Mouse (Mus musculus) CH12.LX (cell line): Measurements from ENCODE around the gene Prkg1. TPM values are rescaled to one million over a fixed set of nuclear protein-coding genes. Genes with fewer than 3 reads are reported as not detected.
A peak's percentile ranks its signal among the peaks of the same experiment; 100 is the strongest.

ENCODE experiments used
- DNase-seq: peaks from one replicate; pipeline ENCODE4 v3.0.0-alpha.2; 2013; ENCODE audit errors: extremely low read depth
- H3K27ac ChIP-seq: 2 replicates; pipeline ENCODE4 v1.5.1; 2012; ENCODE audit warnings: low read depth, mild to moderate bottlenecking, control low read depth, moderate library complexity; ENCODE audit not compliant: insufficient read depth
- H3K27me3 ChIP-seq: replicated peaks from 2 replicates; pipeline ENCODE3; 2012; ENCODE audit warnings: inconsistent platforms
- H3K36me3 ChIP-seq, 2 experiments: replicated peaks in 1 of 2; 2 replicates each; pipeline versions ENCODE3 to v1.6.1; 2012; ENCODE audit warnings: inconsistent platforms in 1 of 2, low read length in 1 of 2, mild to moderate bottlenecking in 1 of 2, mixed read lengths in 1 of 2, moderate library complexity in 1 of 2; ENCODE audit not compliant: control insufficient read depth in 1 of 2, insufficient read depth in 1 of 2
- H3K4me1 ChIP-seq, 2 experiments: 2 replicates each; pipeline ENCODE4 v1.6.1; 2012; ENCODE audit warnings: inconsistent platforms in 1 of 2, moderate library complexity in 1 of 2; ENCODE audit not compliant: insufficient read depth in 2 of 2, control insufficient read depth in 1 of 2
- H3K4me2 ChIP-seq: 2 replicates; pipeline ENCODE4 v1.6.1; 2012; ENCODE audit warnings: low read depth, mild to moderate bottlenecking, control low read depth; ENCODE audit not compliant: poor library complexity, insufficient read depth, severe bottlenecking
- H3K4me3 ChIP-seq, 3 experiments: fragments of 150-350 bp in 1 of 3; sonication (generic) in 1 of 3; replicated peaks in 1 of 3; 2 replicates each; pipeline versions ENCODE3 to v1.5.1; 2011 to 2012; ENCODE audit warnings: low read depth in 2 of 3, low read length in 2 of 3, mild to moderate bottlenecking in 2 of 3, moderate library complexity in 2 of 3, control low read depth in 1 of 3, improper control_type of control experiment in 1 of 3, inconsistent platforms in 1 of 3, mixed read lengths in 1 of 3; ENCODE audit not compliant: poor library complexity in 1 of 3
- H3K79me2 ChIP-seq: replicated peaks from 2 replicates; pipeline ENCODE4 v1.6.1; 2012; ENCODE audit warnings: mild to moderate bottlenecking, moderate library complexity; ENCODE audit not compliant: control insufficient read depth, poor library complexity, insufficient read depth, severe bottlenecking; ENCODE audit errors: extremely low read depth
- H3K9ac ChIP-seq: 2 replicates; pipeline ENCODE4 v1.6.1; 2012; ENCODE audit warnings: low read depth, mild to moderate bottlenecking, control low read depth, moderate library complexity; ENCODE audit not compliant: insufficient read depth
- H3K9me3 ChIP-seq: replicated peaks from 2 replicates; pipeline ENCODE3; 2012; ENCODE audit warnings: low read length, inconsistent platforms, mixed read lengths
- BHLHE40 ChIP-seq: IDR thresholded peaks from 2 replicates; pipeline ENCODE4 v1.6.1; 2011; ENCODE audit warnings: mild to moderate bottlenecking, low read depth, low read length, improper control_type of control experiment
- CHD2 ChIP-seq: IDR thresholded peaks from 2 replicates; pipeline ENCODE4 v1.6.1; 2011; ENCODE audit warnings: low read length, improper control_type of control experiment
- CTCF ChIP-seq, 2 experiments: IDR thresholded peaks in 1 of 2; conservative IDR thresholded peaks in 1 of 2; 2 replicates each; pipeline ENCODE4 v1.5.1; 2011 to 2012; ENCODE audit warnings: low read depth in 2 of 2, low read length in 2 of 2, improper control_type of control experiment in 1 of 2, inconsistent platforms in 1 of 2, mild to moderate bottlenecking in 1 of 2, moderate library complexity in 1 of 2
- ELF1 ChIP-seq: IDR thresholded peaks from 2 replicates; pipeline ENCODE4 v1.6.1; 2014; ENCODE audit warnings: low read depth, mild to moderate bottlenecking, inconsistent platforms, low read length, improper control_type of control experiment
- EP300 ChIP-seq: IDR thresholded peaks from 2 replicates; pipeline ENCODE4 v1.6.1; 2011; ENCODE audit warnings: low read length, improper control_type of control experiment
- GABPA ChIP-seq: IDR thresholded peaks from 2 replicates; pipeline ENCODE4 v1.6.1; 2012; ENCODE audit warnings: low read depth, low read length, improper control_type of control experiment, inconsistent platforms; ENCODE audit not compliant: insufficient replicate concordance
- HCFC1 ChIP-seq: IDR thresholded peaks from 2 replicates; pipeline ENCODE4 v1.6.1; 2012; ENCODE audit warnings: low read depth, mild to moderate bottlenecking, inconsistent platforms, low read length, improper control_type of control experiment
- KAT2A ChIP-seq: IDR thresholded peaks from 2 replicates; pipeline ENCODE4 v1.6.1; 2012; ENCODE audit warnings: low read length, improper control_type of control experiment, inconsistent platforms; ENCODE audit not compliant: insufficient replicate concordance
- MAFK ChIP-seq: IDR thresholded peaks from 2 replicates; pipeline ENCODE4 v1.6.1; 2011; ENCODE audit warnings: low read length, improper control_type of control experiment; ENCODE audit not compliant: insufficient replicate concordance
- MAX ChIP-seq: IDR thresholded peaks from 2 replicates; pipeline ENCODE4 v1.6.1; 2011; ENCODE audit warnings: low read length, improper control_type of control experiment
- MAZ ChIP-seq: IDR thresholded peaks from 2 replicates; pipeline ENCODE4 v1.6.1; 2012; ENCODE audit warnings: low read depth, mild to moderate bottlenecking, inconsistent platforms, low read length, improper control_type of control experiment, moderate library complexity
- MXI1 ChIP-seq: IDR thresholded peaks from 2 replicates; pipeline ENCODE4 v1.6.1; 2011; ENCODE audit warnings: mild to moderate bottlenecking, low read depth, low read length, improper control_type of control experiment
- NRF1 ChIP-seq: IDR thresholded peaks from 2 replicates; pipeline ENCODE4 v1.6.1; 2014; ENCODE audit warnings: low read depth, mild to moderate bottlenecking, inconsistent platforms, low read length, improper control_type of control experiment, moderate library complexity
- POLR2A ChIP-seq: IDR thresholded peaks from 2 replicates; pipeline ENCODE4 v1.6.1; 2011; ENCODE audit warnings: low read depth, mild to moderate bottlenecking, improper control_type of control experiment, low read length
- RAD21 ChIP-seq: IDR thresholded peaks from 2 replicates; pipeline ENCODE4 v1.6.1; 2011; ENCODE audit warnings: low read depth, mild to moderate bottlenecking, low read length, improper control_type of control experiment, moderate library complexity
- RCOR1 ChIP-seq: conservative IDR thresholded peaks from 2 replicates; pipeline ENCODE4 v1.6.1; 2012; ENCODE audit warnings: low read depth, mild to moderate bottlenecking, inconsistent platforms, low read length, improper control_type of control experiment
- SMC3 ChIP-seq: IDR thresholded peaks from 2 replicates; pipeline ENCODE4 v1.6.1; 2011; ENCODE audit warnings: low read depth, low read length, improper control_type of control experiment
- TBP ChIP-seq: conservative IDR thresholded peaks from 2 replicates; pipeline ENCODE4 v1.6.1; 2011; ENCODE audit warnings: low read depth, low read length, improper control_type of control experiment
- USF2 ChIP-seq: conservative IDR thresholded peaks from 2 replicates; pipeline ENCODE4 v1.6.1; 2011; ENCODE audit warnings: low read depth, low read length, improper control_type of control experiment
- ZC3H11A ChIP-seq: IDR thresholded peaks from 2 replicates; pipeline ENCODE4 v1.6.1; 2012; ENCODE audit warnings: low read depth, mild to moderate bottlenecking, inconsistent platforms, low read length, improper control_type of control experiment
- dilution Hi-C: fragments of 300-500 bp; cut with MboI; formaldehyde crosslinking; loops from 2 replicates; pipeline ENCODE4 v1.14.3; 2020; ENCODE audit warnings: low sequenced_read_pairs; ENCODE audit not compliant: extremely low pct_unique_long_range_greater_than_20kb, extremely low pct_ligation_motif_present
- in situ Hi-C: fragments of 300-500 bp; cut with MboI; formaldehyde crosslinking; loops from 3 replicates; pipeline ENCODE4 v1.14.3; 2019; ENCODE audit warnings: low sequenced_read_pairs, low pct_ligation_motif_present, low pct_unique_long_range_greater_than_20kb, mixed read lengths
- polyA plus RNA-seq: library from polyadenylated mRNA; unstranded; fragments of >175 nt; gene quantifications from 2 replicates; pipeline ENCODE4 v1.2.1, GENCODE M21; 2012; ENCODE audit warnings: low read depth; ENCODE audit not compliant: insufficient read length
- total RNA-seq, 2 experiments: library from RNA; depleted of rRNA; stranded (reverse); fragments of 300-350 nt in 1 of 2; fragments of >200 nt in 1 of 2; gene quantifications; 2 replicates each; pipeline ENCODE4 v1.2.3; 2012 to 2014

Prkg1 gene
- total and polyA plus RNA-seq, 3 experiments, result not detected

DNA sequence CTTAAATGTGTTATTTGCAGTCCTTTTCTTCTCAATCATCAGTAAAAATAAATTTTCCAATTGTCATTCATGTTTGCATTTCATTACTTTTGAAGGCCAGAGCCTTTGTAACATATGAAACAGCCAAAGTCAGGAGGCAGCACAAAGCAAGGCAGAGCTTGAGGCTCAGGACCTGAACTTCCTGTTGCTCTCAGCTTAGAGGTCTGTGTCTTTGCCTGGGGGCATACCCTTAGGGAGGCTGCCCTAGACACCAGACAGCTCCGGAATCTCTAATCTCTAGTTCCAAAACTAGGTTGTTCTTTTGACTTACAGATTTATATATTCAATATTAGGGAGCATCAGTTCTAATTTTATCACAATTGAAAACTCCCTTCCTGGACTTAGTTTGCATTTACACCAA, 700.1 kb downstream of the Prkg1 start:
- H3K9me3 ChIP-seq, result no peaks in the 10 kb centered on the region
- TF ChIP-seq ELF1 (no peak), ZC3H11A (no peak), GABPA (no peak), POLR2A (no peak), MAX (no peak), CHD2 (no peak), KAT2A (no peak)
- TF ChIP-seq, all 38 proteins: peak for 0
- Histone ChIP-seq H3K4me3 (no peak overlapping the region), H3K27ac (no peak overlapping the region), H3K27me3 (no peaks in the 10 kb centered on the region), H3K36me3 (no peaks in the 10 kb centered on the region), H3K4me2 (no peak overlapping the region), H3K9ac (no peak overlapping the region), H3K4me1 (no peaks in the 10 kb centered on the region), H3K79me2 (no peaks in the 10 kb centered on the region)
- no peak for DNase-seq
- dilution Hi-C loops, result no loop called here
- in situ Hi-C loops, result no loop called here

DNA sequence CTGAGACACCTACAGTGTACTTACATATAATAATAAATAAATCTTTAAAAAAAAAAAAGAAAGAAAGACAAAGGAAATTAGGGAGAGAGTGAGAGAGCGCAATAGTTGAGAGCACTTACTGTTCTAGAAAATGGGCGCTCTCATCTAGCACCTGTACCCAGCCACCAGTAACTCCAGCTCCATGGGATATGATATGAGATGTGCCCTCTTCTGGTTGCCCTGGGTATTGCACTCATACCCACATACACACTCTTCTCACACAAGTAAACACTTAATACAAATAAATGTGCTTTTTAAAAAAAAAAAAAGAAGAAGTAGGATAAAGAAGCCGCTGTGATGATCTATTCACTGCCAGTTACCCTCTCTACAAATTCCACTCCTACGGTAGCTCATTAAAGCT, 718.2 kb downstream of the Prkg1 start:
- H3K4me2 ChIP-seq, result no peak overlapping the region
- no peak overlapping the region for H3K4me3 ChIP-seq
- no peak overlapping the region for H3K27ac ChIP-seq
- H3K9ac ChIP-seq, result no peak overlapping the region
- TF ChIP-seq SMC3 (peak; percentile 31), CTCF (conservative IDR thresholded peaks at IDR 0.05 in 1 of 2, IDR thresholded peaks at IDR 0.05 in 1 of 2; ENCODE audit: low read depth in 2 of 2, low read length in 2 of 2) (peak; percentile 21 to 40; a peak in 3 of 4 replicates), MAFK (no peak)
- H3K27me3 ChIP-seq, result no peaks in the 10 kb centered on the region
- no peaks in the 10 kb centered on the region for H3K4me1 ChIP-seq
- no peaks in the 10 kb centered on the region for H3K79me2 ChIP-seq
- in situ Hi-C loops (no loop called here), dilution Hi-C loops (no loop called here)
- H3K36me3 ChIP-seq, result no peaks in the 10 kb centered on the region
- DNase-seq, result peak; percentile 25
- H3K9me3 ChIP-seq, result no peaks in the 10 kb centered on the region

DNA sequence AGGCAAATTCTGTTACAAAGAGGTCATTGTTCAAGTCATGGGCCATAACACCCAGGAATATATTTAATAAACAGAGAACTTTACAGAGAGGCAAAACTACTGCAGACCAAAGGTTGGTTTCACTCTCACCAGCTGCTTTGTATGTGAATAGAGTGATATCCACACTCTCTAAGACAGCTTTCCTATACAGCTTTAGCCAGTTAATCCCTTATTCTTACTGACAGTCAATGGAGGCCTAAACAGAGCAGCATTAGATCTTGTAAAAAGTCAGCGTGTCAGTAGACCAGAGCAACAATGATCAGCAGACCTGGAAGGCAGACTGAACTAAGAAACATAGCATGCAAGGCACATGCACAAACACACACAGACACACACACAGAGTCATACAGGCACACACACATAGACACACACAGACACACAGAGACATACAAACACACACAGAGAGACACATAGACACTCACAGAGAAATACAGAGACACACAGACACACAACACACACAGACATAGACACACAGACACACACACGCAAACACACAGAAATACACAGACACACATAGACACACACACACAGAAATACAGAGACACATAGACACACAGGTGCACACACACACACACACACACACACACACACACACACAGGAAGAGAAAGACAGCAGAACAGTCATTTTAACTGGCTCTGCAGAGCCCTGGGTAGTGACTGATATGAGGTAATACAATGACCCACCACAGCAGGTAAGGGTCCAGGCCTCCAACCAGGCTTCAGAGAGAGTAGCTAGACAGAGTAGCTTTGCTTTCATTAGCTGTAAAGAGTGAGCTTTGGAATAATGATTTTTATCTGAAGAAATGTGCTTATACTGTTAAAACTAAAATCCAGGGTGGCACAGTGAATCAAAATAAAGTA, 723.6 kb downstream of the Prkg1 start:
- Histone ChIP-seq H3K4me3 (no peak overlapping the region), H3K27ac (no peak overlapping the region), H3K4me1 (no peaks in the 10 kb centered on the region), H3K4me2 (no peak overlapping the region), H3K9me3 (no peaks in the 10 kb centered on the region), H3K36me3 (no peaks in the 10 kb centered on the region), H3K9ac (no peak overlapping the region), H3K79me2 (no peaks in the 10 kb centered on the region), H3K27me3 (no peaks in the 10 kb centered on the region)
- dilution Hi-C loops, result no loop called here
- TF ChIP-seq NRF1 (no peak), MXI1 (no peak), TBP (no peak), USF2 (no peak), ELF1 (no peak), CTCF (conservative IDR thresholded peaks at IDR 0.05 in 1 of 2, IDR thresholded peaks at IDR 0.05 in 1 of 2; ENCODE audit: low read depth in 2 of 2, low read length in 2 of 2) (no peak), HCFC1 (no peak), EP300 (no peak), RCOR1 (no peak), RAD21 (no peak), MAX (no peak), MAZ (no peak), BHLHE40 (no peak), POLR2A (no peak)
- in situ Hi-C loops, result no loop called here
- no peak for DNase-seq
